Mouse (Mus musculus): ENCODE data around the gene Abca7.

- TF ChIP-seq CTCF (IDR thresholded peaks at IDR 0.05; ENCODE audit: low read depth) (no peak), EP300 (optimal IDR thresholded peaks at IDR 0.05) (no peak)
These were observed 54.0 kb downstream of the Abca7 start for GRCm38 (mm10) chr10:80050244-80050643.
